Mouse (Mus musculus): ENCODE data around the gene Gipc2. TPM values are rescaled to one million over a fixed set of nuclear protein-coding genes. Genes with fewer than 3 reads are reported as not detected.

The Gipc2 gene
- polyA plus RNA-seq, 1 experiment from 2014 or later = 74.1 TPM

GRCm38 (mm10) chr3:152160607-152161006 is 5.4 kb downstream of the Gipc2 start:
- no peaks in the 10 kb centered on the region for H3K36me3 ChIP-seq (ENCODE audit: insufficient read depth, low read length)
- no peak overlapping the region for H3K9ac ChIP-seq (ENCODE audit: low read depth, low read length)
- no peak overlapping the region for H3K4me2 ChIP-seq (ENCODE audit: low read length)
- 55% methylated on average over 4 of the region's 4 CpGs for WGBS
- no peak overlapping the region for H3K27ac ChIP-seq
- H3K4me3 ChIP-seq (replicated peaks; ENCODE audit: low read depth, low read length) = no peak overlapping the region
- no peaks in the 10 kb centered on the region for H3K27me3 ChIP-seq (ENCODE audit: insufficient read depth, low read length)
- TF ChIP-seq CTCF (IDR thresholded peaks at IDR 0.05; ENCODE audit: low read depth) = no peak
- ATAC-seq (replicated peaks; ENCODE audit: low FRiP score, low read depth) = no peak
- H3K9me3 ChIP-seq (replicated peaks; ENCODE audit: low read length) = no peaks in the 10 kb centered on the region
- H3K4me1 ChIP-seq (replicated peaks; ENCODE audit: insufficient read depth, low read length) = no peaks in the 10 kb centered on the region
- DNase-seq (ENCODE audit: low spot score) = no peak

- H3K9ac ChIP-seq (ENCODE audit: low read depth, low read length) = no peak overlapping the region
- ATAC-seq (replicated peaks; ENCODE audit: low FRiP score, low read depth) = no peak
Measured at GRCm38 (mm10) chr3:152159321-152159720, 6.7 kb downstream of the Gipc2 start.

GRCm38 (mm10) chr3:152158344-152159291 is 7.4 kb downstream of the Gipc2 start:
- H3K27ac ChIP-seq = no peak overlapping the region; the same call in 1 of the 2 replicates
- H3K36me3 ChIP-seq (ENCODE audit: insufficient read depth, low read length) = no peaks in the 10 kb centered on the region
- DNase-seq (ENCODE audit: low spot score) (no peak), ATAC-seq (replicated peaks; ENCODE audit: low FRiP score, low read depth) (no peak)
- TF ChIP-seq CTCF (IDR thresholded peaks at IDR 0.05; ENCODE audit: low read depth) = no peak
- no peaks in the 10 kb centered on the region for H3K4me1 ChIP-seq (replicated peaks; ENCODE audit: insufficient read depth, low read length)
- H3K9me3 ChIP-seq (replicated peaks; ENCODE audit: low read length) = no peaks in the 10 kb centered on the region
- no peak overlapping the region for H3K4me2 ChIP-seq (ENCODE audit: low read length)
- 76% methylated on average over 10 of the region's 10 CpGs for WGBS
- no peak overlapping the region for H3K4me3 ChIP-seq (replicated peaks; ENCODE audit: low read depth, low read length)
- no peaks in the 10 kb centered on the region for H3K27me3 ChIP-seq (ENCODE audit: insufficient read depth, low read length)
- H3K9ac ChIP-seq (ENCODE audit: low read depth, low read length) = no peak overlapping the region

More at GRCm38 (mm10) chr3:152159321-152159720, 6.7 kb downstream of the Gipc2 start:
- no peaks in the 10 kb centered on the region for H3K9me3 ChIP-seq (replicated peaks; ENCODE audit: low read length)
- no peak overlapping the region for H3K27ac ChIP-seq
- H3K36me3 ChIP-seq (ENCODE audit: insufficient read depth, low read length) = no peaks in the 10 kb centered on the region
- no peak overlapping the region for H3K4me2 ChIP-seq (ENCODE audit: low read length)
- no peak overlapping the region for H3K4me3 ChIP-seq (replicated peaks; ENCODE audit: low read depth, low read length)
- DNase-seq (ENCODE audit: low spot score) = no peak
- H3K27me3 ChIP-seq (ENCODE audit: insufficient read depth, low read length) = no peaks in the 10 kb centered on the region
- no peaks in the 10 kb centered on the region for H3K4me1 ChIP-seq (replicated peaks; ENCODE audit: insufficient read depth, low read length)
- no peak for TF ChIP-seq CTCF (IDR thresholded peaks at IDR 0.05; ENCODE audit: low read depth)

- Histone ChIP-seq H3K4me1 (replicated peaks; ENCODE audit: insufficient read depth, low read length) (no peaks in the 10 kb centered on the region), H3K4me2 (ENCODE audit: low read length) (peak overlapping the region; percentile 4; the same call in 1 of the 2 replicates), H3K27me3 (ENCODE audit: insufficient read depth, low read length) (no peaks in the 10 kb centered on the region), H3K4me3 (replicated peaks; ENCODE audit: low read depth, low read length) (no peak overlapping the region), H3K9ac (ENCODE audit: low read depth, low read length) (no peak overlapping the region), H3K9me3 (replicated peaks; ENCODE audit: low read length) (no peaks in the 10 kb centered on the region), H3K36me3 (ENCODE audit: insufficient read depth, low read length) (no peaks in the 10 kb centered on the region), H3K27ac (no peak overlapping the region)
- DNase-seq (ENCODE audit: low spot score) = peak; percentile 47
- WGBS = 46% methylated on average over 23 of the region's 23 CpGs
- TF ChIP-seq CTCF (IDR thresholded peaks at IDR 0.05; ENCODE audit: low read depth) = no peak
- ATAC-seq (replicated peaks; ENCODE audit: low FRiP score, low read depth) = peak; percentile 75
Measured at GRCm38 (mm10) chr3:152156816-152157496, 9.1 kb downstream of the Gipc2 start.

GRCm38 (mm10) chr3:152155296-152155948 is 10.6 kb downstream of the Gipc2 start:
- H3K4me1 ChIP-seq (replicated peaks; ENCODE audit: insufficient read depth, low read length) = no peaks in the 10 kb centered on the region
- H3K27me3 ChIP-seq (ENCODE audit: insufficient read depth, low read length) = no peaks in the 10 kb centered on the region
- H3K27ac ChIP-seq = no peak overlapping the region
- H3K9ac ChIP-seq (ENCODE audit: low read depth, low read length) = no peak overlapping the region
- H3K36me3 ChIP-seq (ENCODE audit: insufficient read depth, low read length) = no peaks in the 10 kb centered on the region
- H3K9me3 ChIP-seq (replicated peaks; ENCODE audit: low read length) = no peaks in the 10 kb centered on the region
- no peak for TF ChIP-seq CTCF (IDR thresholded peaks at IDR 0.05; ENCODE audit: low read depth)
- WGBS = 70% methylated on average over 11 of the region's 11 CpGs
- no peak for ATAC-seq (replicated peaks; ENCODE audit: low FRiP score, low read depth)
- no peak for DNase-seq (ENCODE audit: low spot score)
- no peak overlapping the region for H3K4me2 ChIP-seq (ENCODE audit: low read length)
- H3K4me3 ChIP-seq (replicated peaks; ENCODE audit: low read depth, low read length) = no peak overlapping the region

- no peak for DNase-seq (ENCODE audit: low spot score)
- Histone ChIP-seq H3K36me3 (ENCODE audit: insufficient read depth, low read length) (no peaks in the 10 kb centered on the region), H3K9me3 (replicated peaks; ENCODE audit: low read length) (no peaks in the 10 kb centered on the region), H3K27me3 (ENCODE audit: insufficient read depth, low read length) (no peaks in the 10 kb centered on the region), H3K4me1 (replicated peaks; ENCODE audit: insufficient read depth, low read length) (peaks cover 6% of the 10 kb centered on the region; the same call in 1 of the 2 replicates), H3K9ac (ENCODE audit: low read depth, low read length) (no peak overlapping the region), H3K4me3 (replicated peaks; ENCODE audit: low read depth, low read length) (no peak overlapping the region), H3K27ac (no peak overlapping the region), H3K4me2 (ENCODE audit: low read length) (no peak overlapping the region)
- no peak for TF ChIP-seq CTCF (IDR thresholded peaks at IDR 0.05; ENCODE audit: low read depth)
- ATAC-seq (replicated peaks; ENCODE audit: low FRiP score, low read depth) = no peak
- 81% methylated on average over 5 of the region's 5 CpGs for WGBS
Measured at GRCm38 (mm10) chr3:152154095-152154494, 11.9 kb downstream of the Gipc2 start.
